Mouse (Mus musculus) hindbrain, embryonic 16.5 days (tissue): ENCODE measurements around the gene Iqgap1. TPM values are rescaled to one million over a fixed set of nuclear protein-coding genes. Genes with fewer than 3 reads are reported as not detected.

Experiments
- ATAC-seq: fragments of 200-750 bp; cut with Nextera tagmentation; 2 replicates; pipeline ENCODE4 v1.8.0; 2017; ENCODE audit warnings: moderate TSS enrichment, moderate library complexity
- H3K27ac ChIP-seq: fragments of 300-500 bp; sonication (generic); 2 replicates; pipeline ENCODE4 v1.5.1; 2014; ENCODE audit warnings: low read depth, mild to moderate bottlenecking, control low read depth, low read length, moderate library complexity
- H3K27me3 ChIP-seq: fragments of 300-500 bp; sonication (generic); replicated peaks from 2 replicates; pipeline ENCODE4 v1.6.1; 2014; ENCODE audit warnings: low read length; ENCODE audit not compliant: control insufficient read depth, insufficient read depth
- H3K36me3 ChIP-seq: fragments of 300-500 bp; sonication (generic); 2 replicates; pipeline ENCODE4 v1.6.1; 2014; ENCODE audit warnings: mild to moderate bottlenecking, low read length, moderate library complexity, mixed read lengths; ENCODE audit not compliant: control insufficient read depth, insufficient read depth
- H3K4me1 ChIP-seq: fragments of 300-500 bp; sonication (generic); 2 replicates; pipeline ENCODE4 v1.6.1; 2014; ENCODE audit warnings: low read depth, low read length; ENCODE audit not compliant: control insufficient read depth, insufficient read depth
- H3K4me2 ChIP-seq: fragments of 300-500 bp; sonication (generic); 2 replicates; pipeline ENCODE4 v1.6.1; 2014; ENCODE audit warnings: mild to moderate bottlenecking, low read length, control low read depth, moderate library complexity
- H3K4me3 ChIP-seq: fragments of 300-500 bp; sonication (generic); 2 replicates; pipeline ENCODE4 v1.5.1; 2014; ENCODE audit warnings: mild to moderate bottlenecking, low read length, control low read depth, moderate library complexity
- H3K9ac ChIP-seq: fragments of 300-500 bp; sonication (generic); 2 replicates; pipeline ENCODE4 v1.6.1; 2014; ENCODE audit warnings: low read depth, mild to moderate bottlenecking, control low read depth, low read length, moderate library complexity
- H3K9me3 ChIP-seq: fragments of 300-500 bp; sonication (generic); 2 replicates; pipeline ENCODE4 v1.6.1; 2014; ENCODE audit warnings: mild to moderate bottlenecking, low read length, moderate library complexity; ENCODE audit not compliant: control insufficient read depth
- WGBS: fragments of 180-500 bp; shearing (Covaris S2); extraction: QIAGEN DNeasy Blood & Tissue Kit; methylation state at CpG from one replicate; pipeline ENCODE4 v1.1.7; 2014; 5-methylcytosine and 5-hydroxymethylcytosine counted together
- polyA plus RNA-seq: library from polyadenylated mRNA; unstranded; fragments of >200 nt; fragmentation: Nextera tagmentation; extraction: Ambion mirVana; gene quantifications from 2 replicates; pipeline ENCODE4 v1.2.1, GENCODE M21; 2015

The Iqgap1 gene
- polyA plus RNA-seq, 1 experiment from 2014 or later: 19.2 TPM

DNA sequence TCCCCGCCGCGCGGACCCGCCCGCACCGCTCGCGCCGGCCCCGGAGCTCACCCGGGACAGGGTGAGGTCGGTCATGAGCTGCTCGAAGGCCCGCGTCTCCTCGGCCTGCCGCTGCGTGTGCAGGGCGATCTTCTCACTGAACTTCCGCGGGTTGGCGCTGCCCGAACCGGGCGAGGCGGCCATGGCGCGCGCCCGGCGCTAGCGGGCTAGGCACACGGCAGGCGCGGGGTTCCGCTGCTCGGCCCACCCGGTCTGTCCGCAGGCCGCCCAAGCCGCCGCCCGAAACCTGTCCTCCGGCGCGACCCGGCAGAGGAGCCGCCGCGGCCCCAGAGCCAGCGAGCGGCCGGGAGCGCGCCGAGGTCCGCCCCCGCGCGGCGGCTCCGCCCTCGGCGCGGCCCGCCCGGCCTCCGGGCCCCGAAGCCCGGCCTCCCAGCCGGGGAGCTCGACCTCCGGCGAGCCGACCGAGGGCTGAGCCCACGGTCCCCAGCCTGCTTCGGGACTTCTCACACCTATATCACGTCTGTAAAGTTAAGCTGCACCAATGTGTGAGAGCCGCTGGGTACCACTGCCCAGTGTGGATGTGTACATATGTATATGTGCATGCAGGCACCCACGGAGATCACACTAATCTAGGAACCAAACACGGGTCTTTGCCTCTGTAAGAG, 137.1 kb downstream of the Iqgap1 start, which contains the start of gene Crtc3:
Gene Crtc3 (minus strand): TSS at position 322 of the 665 bp plus-strand sequence.
- peak; percentile 87 for ATAC-seq
- H3K27me3 ChIP-seq: no peaks in the 10 kb centered on the region
- H3K4me3 ChIP-seq: peak within 1 kb of the TSS; percentile 82
- H3K9ac ChIP-seq: peak within 1 kb of the TSS; percentile 95
- H3K9me3 ChIP-seq: no peaks in the 10 kb centered on the region
- peak within 1 kb of the TSS; percentile 74 for H3K4me2 ChIP-seq
- peaks cover 8% of the 10 kb centered on the region for H3K4me1 ChIP-seq
- WGBS: under 1% methylated on average over 54 of the region's 83 CpGs
- H3K27ac ChIP-seq: peak within 1 kb of the TSS; percentile 97
- no peaks in the 10 kb centered on the region for H3K36me3 ChIP-seq

DNA sequence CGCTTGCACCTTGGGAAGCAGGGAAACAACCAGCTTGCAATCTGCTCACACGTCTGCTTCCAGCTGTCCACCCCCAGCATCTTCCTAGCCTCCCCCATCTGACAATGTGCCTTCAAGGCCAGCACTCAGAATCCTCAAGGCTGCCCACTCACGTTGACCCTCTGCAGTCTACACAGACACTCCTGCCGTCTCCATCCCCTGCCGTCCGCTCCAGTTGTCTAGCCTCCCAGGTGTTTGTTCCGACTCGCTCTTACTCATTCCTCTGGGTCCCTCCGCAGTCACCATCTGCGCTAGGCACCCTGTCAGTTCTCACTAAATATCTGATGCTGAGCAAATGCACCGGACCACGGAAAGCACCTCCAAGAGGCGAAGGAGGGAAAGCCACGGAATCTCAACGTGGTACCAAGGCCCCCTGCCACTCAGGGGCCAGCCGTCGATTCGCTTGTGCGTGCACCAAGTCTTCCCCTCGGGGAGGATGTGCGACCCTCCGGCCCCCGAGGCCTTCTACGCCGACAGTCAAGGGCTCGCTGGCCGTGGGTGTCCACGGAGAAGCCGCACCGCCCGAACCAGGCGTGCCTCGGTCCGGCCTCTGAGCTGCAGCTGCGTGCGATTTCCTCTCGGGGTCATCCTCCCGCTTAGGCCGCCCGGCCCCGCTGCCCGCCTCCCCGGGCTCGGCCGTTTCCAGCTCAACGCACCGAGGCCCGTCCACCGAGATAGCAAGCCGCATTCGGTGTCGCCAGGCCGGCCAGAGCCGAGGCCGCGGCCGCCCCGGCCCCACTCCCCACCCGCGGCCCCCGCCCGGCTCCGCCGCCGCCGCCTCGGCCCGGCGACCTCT, 137.8 kb downstream of the Iqgap1 start:
- Histone ChIP-seq H3K27me3 (no peaks in the 10 kb centered on the region), H3K9ac (peak overlapping the region; percentile 95), H3K4me3 (peak overlapping the region; percentile 82), H3K9me3 (no peaks in the 10 kb centered on the region), H3K27ac (peak overlapping the region; percentile 97), H3K4me2 (peak overlapping the region; percentile 74), H3K4me1 (peaks cover 8% of the 10 kb centered on the region), H3K36me3 (no peaks in the 10 kb centered on the region)
- under 1% methylated on average over 45 of the region's 69 CpGs for WGBS
- ATAC-seq: peak; percentile 52

DNA sequence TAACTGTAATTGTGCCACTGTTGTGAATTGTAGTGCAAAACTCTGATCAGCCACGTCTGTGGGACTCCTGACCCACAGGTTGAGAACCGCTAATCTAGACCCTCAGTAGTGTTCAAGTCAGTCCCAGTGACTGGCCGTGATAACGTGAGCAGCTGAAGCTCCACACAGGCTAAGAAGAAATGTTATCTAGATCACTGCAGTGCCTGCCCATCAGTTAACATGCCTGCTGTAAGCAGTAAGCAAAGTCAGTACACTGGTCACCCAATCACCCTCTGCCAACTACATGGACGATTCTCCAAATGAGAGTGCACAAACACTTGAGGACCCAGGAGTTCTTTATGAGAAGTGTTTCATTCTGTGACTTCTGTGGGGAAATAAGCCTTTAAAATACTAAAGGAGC, 140.1 kb downstream of the Iqgap1 start:
- ATAC-seq: no peak
- Histone ChIP-seq H3K27me3 (no peaks in the 10 kb centered on the region), H3K27ac (no peak overlapping the region), H3K4me2 (no peak overlapping the region), H3K9me3 (no peaks in the 10 kb centered on the region), H3K36me3 (no peaks in the 10 kb centered on the region), H3K9ac (no peak overlapping the region), H3K4me3 (no peak overlapping the region), H3K4me1 (peaks cover 8% of the 10 kb centered on the region)
- 87% methylated on average over 5 of the region's 5 CpGs for WGBS

DNA sequence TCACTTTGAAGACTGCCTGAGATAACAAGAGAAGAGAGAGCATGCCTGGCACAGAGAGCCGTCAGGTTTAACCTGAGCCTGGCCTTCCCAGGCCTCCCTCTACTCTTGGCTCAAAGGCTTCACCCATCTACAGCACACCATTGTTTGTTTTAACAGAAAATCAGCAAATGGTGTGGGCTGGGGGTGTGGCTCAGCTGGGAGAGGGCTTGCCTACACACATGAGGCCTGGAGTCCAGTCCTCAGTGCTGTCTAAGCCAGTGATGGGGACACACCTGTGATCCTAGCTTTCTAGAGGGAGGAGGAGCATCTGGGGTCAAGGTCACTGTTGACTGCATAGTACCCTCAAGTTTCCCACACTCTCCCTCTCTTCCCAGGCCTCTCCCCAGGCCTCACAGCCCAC, 143.1 kb downstream of the Iqgap1 start:
- no peak overlapping the region for H3K4me2 ChIP-seq
- H3K9ac ChIP-seq: no peak overlapping the region
- peaks cover 10% of the 10 kb centered on the region for H3K4me1 ChIP-seq
- ATAC-seq: no peak
- WGBS: 67% methylated on average over 1 of the region's 1 CpGs
- no peaks in the 10 kb centered on the region for H3K36me3 ChIP-seq
- no peaks in the 10 kb centered on the region for H3K27me3 ChIP-seq
- 0 out of 2 replicates have a peak overlapping the region, but pooled peaks have one; percentile 4 for H3K27ac ChIP-seq
- no peak overlapping the region for H3K4me3 ChIP-seq
- H3K9me3 ChIP-seq: no peaks in the 10 kb centered on the region

DNA sequence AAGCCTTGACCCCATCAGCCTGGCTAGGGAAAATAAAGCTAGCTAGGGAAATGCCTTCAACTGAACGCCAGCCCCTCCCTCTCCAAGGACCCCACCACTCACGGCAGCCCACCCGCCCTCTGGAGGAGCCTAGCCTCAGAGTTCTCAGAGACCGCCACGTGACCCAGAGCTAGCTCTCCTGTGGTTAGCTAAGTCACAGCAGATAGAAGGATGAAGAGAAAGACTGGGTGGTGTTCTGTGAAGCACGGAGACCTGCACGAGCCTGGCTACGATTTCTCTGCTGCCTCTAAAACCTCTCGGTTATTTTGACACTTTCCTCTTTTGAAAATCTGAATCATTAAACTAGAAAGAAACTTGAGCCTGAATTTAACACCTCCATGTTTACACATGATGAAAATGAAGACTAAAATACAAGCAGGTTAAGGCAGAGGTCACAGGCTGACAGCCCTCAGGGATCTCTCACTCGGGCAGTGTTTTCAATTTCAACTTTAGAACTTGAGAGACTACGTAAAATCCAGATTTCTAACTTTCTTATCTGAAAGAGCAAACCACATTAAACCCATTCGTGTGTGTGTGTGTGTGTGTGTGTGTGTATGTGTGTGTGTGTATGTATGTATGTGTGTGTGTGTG, 145.4 kb downstream of the Iqgap1 start:
- Histone ChIP-seq H3K36me3 (peaks cover 2% of the 10 kb centered on the region; the same call in 1 of the 2 replicates), H3K9ac (no peak overlapping the region), H3K27ac (no peak overlapping the region), H3K4me2 (no peak overlapping the region), H3K4me1 (peaks cover 5% of the 10 kb centered on the region), H3K9me3 (no peaks in the 10 kb centered on the region), H3K4me3 (no peak overlapping the region), H3K27me3 (no peaks in the 10 kb centered on the region)
- ATAC-seq: peak; percentile 45; the same call in 1 of the 2 replicates
- WGBS: 26% methylated on average over 12 of the region's 12 CpGs

DNA sequence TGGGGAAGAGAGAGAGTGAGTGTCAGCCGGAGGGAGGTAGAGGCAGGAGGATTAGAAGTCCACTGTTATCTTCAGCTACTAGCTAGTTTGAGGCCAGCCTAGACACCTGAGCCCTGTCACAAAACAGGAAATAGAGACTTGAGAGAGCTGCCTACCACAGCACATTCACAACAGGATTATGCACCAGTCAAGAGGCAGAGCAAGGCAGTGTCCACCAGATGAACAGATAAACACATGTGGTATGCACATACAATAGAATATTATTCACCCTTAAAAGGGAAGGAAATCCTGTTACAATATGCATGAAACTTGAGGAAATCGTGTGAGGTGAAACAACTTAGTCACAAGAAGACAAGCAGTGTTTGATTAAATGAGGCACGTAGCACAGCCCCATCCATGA, 153.5 kb downstream of the Iqgap1 start:
- Histone ChIP-seq H3K4me2 (no peak overlapping the region), H3K4me1 (no peaks in the 10 kb centered on the region; the same call in none of the 2 replicates), H3K4me3 (no peak overlapping the region), H3K9me3 (no peaks in the 10 kb centered on the region), H3K36me3 (peaks cover 2% of the 10 kb centered on the region; the same call in 1 of the 2 replicates), H3K27ac (no peak overlapping the region), H3K9ac (no peak overlapping the region), H3K27me3 (no peaks in the 10 kb centered on the region)
- ATAC-seq: no peak
- WGBS: 65% methylated on average over 3 of the region's 3 CpGs

DNA sequence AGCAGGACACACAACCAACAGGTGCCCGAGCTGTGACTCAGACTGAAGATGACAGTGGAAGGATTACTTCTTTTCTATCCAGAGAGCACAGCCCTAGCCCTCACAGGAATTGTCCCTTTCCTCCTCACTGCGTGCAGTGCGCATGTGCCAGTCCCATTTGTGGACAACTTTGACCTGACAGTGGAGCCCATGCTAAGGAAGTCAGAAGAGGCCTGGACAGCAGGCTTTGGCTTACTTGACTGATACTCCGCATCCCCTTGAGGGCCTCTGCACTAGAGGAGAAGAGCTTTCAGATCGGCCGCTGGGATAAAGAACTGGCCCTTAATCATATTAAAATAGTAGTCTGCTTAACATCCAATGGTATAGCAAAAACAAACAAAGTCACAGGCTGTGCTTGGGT, 154.9 kb downstream of the Iqgap1 start:
- no peak for ATAC-seq
- Histone ChIP-seq H3K4me1 (no peaks in the 10 kb centered on the region; the same call in none of the 2 replicates), H3K27me3 (no peaks in the 10 kb centered on the region), H3K27ac (no peak overlapping the region), H3K36me3 (no peaks in the 10 kb centered on the region), H3K9me3 (no peaks in the 10 kb centered on the region), H3K4me3 (no peak overlapping the region), H3K4me2 (no peak overlapping the region), H3K9ac (no peak overlapping the region)
- 91% methylated on average over 6 of the region's 6 CpGs for WGBS

DNA sequence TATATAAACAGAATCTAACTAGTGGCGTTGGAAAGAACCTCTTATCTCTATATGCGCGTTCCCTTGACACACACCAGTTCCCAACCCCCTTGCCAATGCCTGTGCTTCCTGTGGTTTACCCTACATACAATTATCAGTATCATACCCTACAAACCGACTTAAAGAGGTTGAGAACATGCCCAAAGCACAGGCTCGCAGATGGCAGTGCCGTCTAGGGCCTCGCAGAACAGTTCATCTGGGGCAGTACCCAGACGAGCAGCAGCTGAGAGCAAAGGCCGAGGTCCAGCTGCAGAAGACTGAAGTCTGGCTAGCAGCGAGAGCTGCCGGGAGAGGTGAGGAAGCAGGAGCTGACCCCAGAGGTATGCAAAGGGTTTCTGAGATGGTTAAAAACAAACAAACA, 158.6 kb downstream of the Iqgap1 start:
- H3K27ac ChIP-seq: 0 out of 2 replicates have a peak overlapping the region, but pooled peaks have one; percentile 42
- ATAC-seq: no peak
- no peaks in the 10 kb centered on the region for H3K27me3 ChIP-seq
- no peaks in the 10 kb centered on the region for H3K36me3 ChIP-seq
- no peak overlapping the region for H3K9ac ChIP-seq
- no peak overlapping the region for H3K4me3 ChIP-seq
- no peaks in the 10 kb centered on the region; the same call in 1 of the 2 replicates for H3K4me1 ChIP-seq
- no peak overlapping the region for H3K4me2 ChIP-seq
- 73% methylated on average over 11 of the region's 11 CpGs for WGBS
- no peaks in the 10 kb centered on the region for H3K9me3 ChIP-seq
